Mouse (Mus musculus) limb, embryonic 13.5 days (tissue): ENCODE results near the gene Synj2. TPM values are rescaled to one million over a fixed set of nuclear protein-coding genes. Genes with fewer than 3 reads are reported as not detected.

Source experiments
- ATAC-seq: fragments of 200-750 bp; cut with Nextera tagmentation; 2 replicates; pipeline ENCODE4 v1.8.0; 2017; ENCODE audit warnings: low read depth, moderate number of reproducible peaks, moderate TSS enrichment; ENCODE audit not compliant: low FRiP score
- H3K27ac ChIP-seq: fragments of 300-500 bp; sonication (generic); 2 replicates; pipeline ENCODE4 v1.5.1; 2015; ENCODE audit warnings: inconsistent platforms, mild to moderate bottlenecking, moderate library complexity
- H3K27me3 ChIP-seq: fragments of 300-500 bp; sonication (generic); 2 replicates; pipeline ENCODE4 v1.6.1; 2015; ENCODE audit warnings: mild to moderate bottlenecking, inconsistent platforms
- H3K36me3 ChIP-seq: fragments of 300-500 bp; sonication (generic); 2 replicates; pipeline ENCODE4 v1.6.1; 2015; ENCODE audit warnings: inconsistent platforms, mild to moderate bottlenecking, moderate library complexity
- H3K4me1 ChIP-seq: fragments of 300-500 bp; sonication (generic); 2 replicates; pipeline ENCODE4 v1.6.1; 2015; ENCODE audit warnings: inconsistent platforms
- H3K4me2 ChIP-seq: fragments of 300-500 bp; sonication (generic); replicated peaks from 2 replicates; pipeline ENCODE4 v1.6.1; 2015; ENCODE audit warnings: inconsistent platforms, mild to moderate bottlenecking, moderate library complexity
- H3K4me3 ChIP-seq: fragments of 300-500 bp; sonication (generic); 2 replicates; pipeline ENCODE4 v1.5.1; 2015; ENCODE audit warnings: moderate library complexity, mild to moderate bottlenecking, inconsistent platforms
- H3K9ac ChIP-seq: fragments of 300-500 bp; sonication (generic); 2 replicates; pipeline ENCODE4 v1.6.1; 2015; ENCODE audit warnings: mild to moderate bottlenecking, inconsistent platforms
- H3K9me3 ChIP-seq: fragments of 300-500 bp; sonication (generic); 2 replicates; pipeline ENCODE4 v1.6.1; 2016; ENCODE audit warnings: inconsistent platforms
- WGBS: fragments of 180-500 bp; shearing (Covaris S2); methylation state at CpG from one replicate; pipeline ENCODE4 v1.1.7; 2015; 5-methylcytosine and 5-hydroxymethylcytosine counted together
- polyA plus RNA-seq: library from polyadenylated mRNA; unstranded; fragments of >200 nt; fragmentation: Nextera tagmentation; extraction: Ambion mirVana; gene quantifications from 2 replicates; pipeline ENCODE4 v1.2.1, GENCODE M21; 2015

Gene Synj2
- polyA plus RNA-seq, 1 experiment from 2014 or later: 1.8 TPM

- whole genome bisulfite sequencing: 61% methylated on average over 12 of the region's 12 CpGs
- Histone ChIP-seq H3K4me1 (peaks cover 9% of the 10 kb centered on the region), H3K36me3 (no peaks in the 10 kb centered on the region), H3K27me3 (peaks cover 40% of the 10 kb centered on the region), H3K27ac (no peak overlapping the region), H3K9me3 (no peaks in the 10 kb centered on the region), H3K4me2 (0 out of 2 replicates have a peak overlapping the region, but pooled peaks have one; percentile 80), H3K9ac (no peak overlapping the region), H3K4me3 (no peak overlapping the region)
- ATAC-seq: no peak
Observed at GRCm38 (mm10) chr17:5939871-5940270, 1.2 kb upstream of the Synj2 start.

- H3K27me3 ChIP-seq: peaks cover 40% of the 10 kb centered on the region
- peak overlapping the region; percentile 66 for H3K9ac ChIP-seq
- peak overlapping the region; percentile 64 for H3K4me3 ChIP-seq
- H3K4me2 ChIP-seq: peak overlapping the region; percentile 80
- H3K36me3 ChIP-seq: no peaks in the 10 kb centered on the region
- H3K9me3 ChIP-seq: no peaks in the 10 kb centered on the region
- 0 out of 2 replicates have a peak, but pooled peaks cover 5% of the 10 kb centered on the region for H3K4me1 ChIP-seq
- ATAC-seq: peak; percentile 84
- WGBS: under 1% methylated on average over 28 of the region's 38 CpGs
- no peak overlapping the region for H3K27ac ChIP-seq
Observed at GRCm38 (mm10) chr17:5940792-5941191, 288 bp upstream of the Synj2 start.

- ATAC-seq: no peak
- H3K4me2 ChIP-seq: peak overlapping the region; percentile 80
- H3K27ac ChIP-seq: no peak overlapping the region
- peak overlapping the region; percentile 64 for H3K4me3 ChIP-seq
- no peak overlapping the region for H3K9ac ChIP-seq
- 0 out of 2 replicates have a peak, but pooled peaks cover 5% of the 10 kb centered on the region for H3K4me1 ChIP-seq
- H3K27me3 ChIP-seq: peaks cover 40% of the 10 kb centered on the region
- H3K36me3 ChIP-seq: no peaks in the 10 kb centered on the region
- no peaks in the 10 kb centered on the region for H3K9me3 ChIP-seq
- 68% methylated on average over 3 of the region's 3 CpGs for WGBS
Observed at GRCm38 (mm10) chr17:5942156-5942555, 1.1 kb downstream of the Synj2 start.

- Histone ChIP-seq H3K4me2 (no peak overlapping the region), H3K27me3 (peaks cover 38% of the 10 kb centered on the region)
Observed at GRCm38 (mm10) chr17:5943053-5943452, 2.0 kb downstream of the Synj2 start.

GRCm38 (mm10) chr17:5947039-5947438 is 6.0 kb downstream of the Synj2 start:
- H3K27ac ChIP-seq: no peak overlapping the region
- ATAC-seq: no peak
- no peaks in the 10 kb centered on the region for H3K9me3 ChIP-seq
- no peak overlapping the region for H3K9ac ChIP-seq
- H3K27me3 ChIP-seq: peaks cover 11% of the 10 kb centered on the region
- H3K4me2 ChIP-seq: no peak overlapping the region
- H3K4me3 ChIP-seq: no peak overlapping the region
- 79% methylated on average over 3 of the region's 3 CpGs for whole genome bisulfite sequencing
- no peaks in the 10 kb centered on the region for H3K36me3 ChIP-seq
- no peaks in the 10 kb centered on the region for H3K4me1 ChIP-seq

More at GRCm38 (mm10) chr17:5943053-5943452, 2.0 kb downstream of the Synj2 start:
- no peaks in the 10 kb centered on the region for H3K36me3 ChIP-seq
- 78% methylated on average over 1 of the region's 1 CpGs for WGBS
- no peak for ATAC-seq
- no peaks in the 10 kb centered on the region for H3K9me3 ChIP-seq
- no peak overlapping the region for H3K27ac ChIP-seq
- no peak overlapping the region for H3K9ac ChIP-seq
- no peak overlapping the region for H3K4me3 ChIP-seq
- 0 out of 2 replicates have a peak, but pooled peaks cover 5% of the 10 kb centered on the region for H3K4me1 ChIP-seq

GRCm38 (mm10) chr17:5952455-5952854 is 11.4 kb downstream of the Synj2 start:
- H3K27ac ChIP-seq: no peak overlapping the region
- no peaks in the 10 kb centered on the region for H3K27me3 ChIP-seq
- no peaks in the 10 kb centered on the region for H3K4me1 ChIP-seq
- no peaks in the 10 kb centered on the region for H3K36me3 ChIP-seq
- no peak for ATAC-seq
- no peak overlapping the region for H3K4me2 ChIP-seq
- no peak overlapping the region for H3K9ac ChIP-seq
- no peaks in the 10 kb centered on the region for H3K9me3 ChIP-seq
- 85% methylated on average over 4 of the region's 4 CpGs for WGBS
- H3K4me3 ChIP-seq: no peak overlapping the region

GRCm38 (mm10) chr17:5956350-5957000 is 15.4 kb downstream of the Synj2 start:
- 85% methylated on average over 2 of the region's 2 CpGs for WGBS
- H3K4me3 ChIP-seq: no peak overlapping the region
- ATAC-seq: no peak
- H3K9me3 ChIP-seq: no peaks in the 10 kb centered on the region
- no peak overlapping the region for H3K9ac ChIP-seq
- no peaks in the 10 kb centered on the region for H3K36me3 ChIP-seq
- no peak overlapping the region for H3K4me2 ChIP-seq
- no peak overlapping the region for H3K27ac ChIP-seq
- peaks cover 14% of the 10 kb centered on the region; the same call in 1 of the 2 replicates for H3K4me1 ChIP-seq
- H3K27me3 ChIP-seq: 0 out of 2 replicates have a peak, but pooled peaks cover 4% of the 10 kb centered on the region

- no peak for ATAC-seq
- Histone ChIP-seq H3K4me1 (peaks cover 14% of the 10 kb centered on the region; the same call in 1 of the 2 replicates), H3K4me3 (no peak overlapping the region), H3K27ac (no peak overlapping the region), H3K36me3 (no peaks in the 10 kb centered on the region), H3K9me3 (no peaks in the 10 kb centered on the region), H3K4me2 (no peak overlapping the region), H3K27me3 (0 out of 2 replicates have a peak, but pooled peaks cover 4% of the 10 kb centered on the region), H3K9ac (no peak overlapping the region)
- WGBS: 51% methylated on average over 3 of the region's 3 CpGs
Observed at GRCm38 (mm10) chr17:5957097-5957496, 16.0 kb downstream of the Synj2 start.

- ATAC-seq: no peak
- Histone ChIP-seq H3K4me1 (peaks cover 14% of the 10 kb centered on the region; the same call in 1 of the 2 replicates), H3K9me3 (no peaks in the 10 kb centered on the region), H3K4me3 (no peak overlapping the region), H3K4me2 (no peak overlapping the region), H3K27ac (no peak overlapping the region), H3K9ac (no peak overlapping the region), H3K36me3 (no peaks in the 10 kb centered on the region), H3K27me3 (0 out of 2 replicates have a peak, but pooled peaks cover 4% of the 10 kb centered on the region)
- WGBS: 86% methylated on average over 5 of the region's 5 CpGs
Observed at GRCm38 (mm10) chr17:5958229-5958628, 17.1 kb downstream of the Synj2 start.

- peaks cover 14% of the 10 kb centered on the region; the same call in 1 of the 2 replicates for H3K4me1 ChIP-seq
- no peak for ATAC-seq
- H3K27me3 ChIP-seq: 0 out of 2 replicates have a peak, but pooled peaks cover 4% of the 10 kb centered on the region
- no peak overlapping the region for H3K27ac ChIP-seq
- H3K9ac ChIP-seq: no peak overlapping the region
- no peaks in the 10 kb centered on the region for H3K9me3 ChIP-seq
- no peaks in the 10 kb centered on the region for H3K36me3 ChIP-seq
- no peak overlapping the region for H3K4me2 ChIP-seq
- 74% methylated on average over 10 of the region's 10 CpGs for WGBS
- H3K4me3 ChIP-seq: no peak overlapping the region
Observed at GRCm38 (mm10) chr17:5958636-5959035, 17.6 kb downstream of the Synj2 start.

- Histone ChIP-seq H3K27ac (no peak overlapping the region), H3K4me2 (no peak overlapping the region), H3K4me3 (no peak overlapping the region), H3K27me3 (0 out of 2 replicates have a peak, but pooled peaks cover 4% of the 10 kb centered on the region), H3K9me3 (no peaks in the 10 kb centered on the region), H3K36me3 (no peaks in the 10 kb centered on the region), H3K9ac (no peak overlapping the region), H3K4me1 (peaks cover 14% of the 10 kb centered on the region; the same call in 1 of the 2 replicates)
- no peak for ATAC-seq
- 63% methylated on average over 7 of the region's 7 CpGs for WGBS
Observed at GRCm38 (mm10) chr17:5959096-5959495, 18.0 kb downstream of the Synj2 start.

- WGBS: 49% methylated on average over 9 of the region's 9 CpGs
- H3K36me3 ChIP-seq: no peaks in the 10 kb centered on the region
- no peak overlapping the region for H3K9ac ChIP-seq
- H3K4me2 ChIP-seq: no peak overlapping the region
- no peak overlapping the region for H3K4me3 ChIP-seq
- 0 out of 2 replicates have a peak, but pooled peaks cover 4% of the 10 kb centered on the region for H3K27me3 ChIP-seq
- no peak overlapping the region; the same call in 1 of the 2 replicates for H3K27ac ChIP-seq
- H3K4me1 ChIP-seq: peaks cover 14% of the 10 kb centered on the region; the same call in 1 of the 2 replicates
- no peaks in the 10 kb centered on the region for H3K9me3 ChIP-seq
- ATAC-seq: peak; percentile 64; the same call in 1 of the 2 replicates
Observed at GRCm38 (mm10) chr17:5959802-5960201, 18.7 kb downstream of the Synj2 start.
